Mouse (Mus musculus): ENCODE measurements at regions not wholly inside any gene's neighbourhood (a gene's known extent, or its start where the extent isn't known, plus 50 kb on each side); places are given as distances from the start of the nearest gene placed in this dataset.

DNA sequence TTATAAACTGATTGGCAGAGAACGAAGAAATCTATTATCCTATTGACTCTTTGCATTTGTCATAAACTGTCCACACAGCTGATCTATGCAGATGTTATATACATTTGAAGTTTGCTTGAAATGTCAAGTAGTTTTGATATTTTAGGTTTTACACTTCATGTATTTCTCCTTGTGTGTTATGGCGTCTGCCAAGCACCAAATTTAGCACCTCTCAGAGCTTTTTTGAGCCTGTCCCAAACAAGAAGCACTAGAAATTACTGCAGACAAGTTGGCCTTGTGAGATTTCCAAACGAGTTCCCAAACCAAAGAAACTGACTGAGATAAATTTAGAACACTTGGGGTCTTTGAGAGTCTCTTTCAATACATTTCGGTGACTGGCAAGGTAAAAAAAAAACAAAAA, 335.7 kb upstream of the Cited2 start:
- ATAC-seq (replicated peaks; ENCODE audit: low read depth, poor library complexity, severe bottlenecking) = no peak

GRCm38 (mm10) chr10:17395495-17396224, 327.4 kb upstream of the Cited2 start:
- ATAC-seq (replicated peaks; ENCODE audit: low read depth, poor library complexity, severe bottlenecking) = no peak

GRCm38 (mm10) chr10:17403899-17404298, 319.1 kb upstream of the Cited2 start:
- no peak for ATAC-seq (replicated peaks; ENCODE audit: low read depth, poor library complexity, severe bottlenecking)

DNA sequence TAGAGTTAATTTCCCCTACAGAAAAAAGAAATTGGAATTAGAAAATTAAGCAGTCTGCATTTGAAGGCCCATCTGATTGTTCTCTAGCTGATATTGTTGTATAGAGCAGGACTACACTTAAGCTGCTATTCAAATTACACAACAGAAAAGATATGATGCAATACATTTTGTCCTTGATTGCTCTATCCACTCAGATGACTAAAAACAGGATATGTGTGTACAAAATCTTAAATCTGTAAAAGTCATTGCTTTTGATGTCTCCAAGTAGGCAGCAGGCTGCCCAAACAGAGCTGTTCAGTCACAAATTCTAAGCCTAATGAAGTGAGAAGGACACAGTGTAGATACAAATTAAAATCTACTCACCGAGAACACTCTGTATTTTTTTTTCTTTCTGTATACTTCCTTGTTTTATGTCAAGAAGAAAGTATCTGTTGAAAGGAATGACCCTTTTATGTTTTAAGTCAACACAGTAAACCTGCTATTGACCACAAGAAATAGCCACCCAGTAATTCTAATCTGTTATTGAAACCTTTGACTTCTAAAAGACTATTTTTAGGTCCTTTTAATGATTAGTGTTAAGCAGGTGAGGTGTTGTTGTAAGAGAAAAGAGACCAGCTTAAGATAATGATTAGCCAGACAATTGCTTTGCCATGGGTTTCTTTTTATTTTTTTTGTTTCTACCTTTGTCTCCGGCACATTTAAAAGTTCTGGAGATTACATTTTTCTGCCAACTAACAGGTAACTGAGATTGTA, 315.0 kb upstream of the Cited2 start:
- peak; percentile 65 for ATAC-seq (replicated peaks; ENCODE audit: low read depth, poor library complexity, severe bottlenecking)

DNA sequence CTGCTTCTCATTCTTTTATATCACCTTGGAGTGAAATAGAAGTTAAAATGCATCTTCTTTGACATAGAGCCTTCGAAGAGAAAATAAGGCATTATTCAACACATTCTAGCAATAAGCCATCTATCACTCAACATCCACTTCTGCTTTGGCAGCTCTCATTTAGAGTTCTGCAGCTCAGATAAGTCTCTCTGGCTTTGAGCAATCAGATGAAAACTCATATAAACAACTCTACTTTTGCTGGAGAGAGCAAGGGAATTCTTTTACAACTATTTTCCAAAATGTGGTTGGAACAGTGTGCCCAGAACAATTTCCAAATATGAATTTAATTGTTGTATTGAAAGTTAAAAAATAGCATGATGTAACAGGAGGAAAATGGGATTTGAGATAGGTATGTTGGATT, 314.2 kb upstream of the Cited2 start:
- no peak for ATAC-seq (replicated peaks; ENCODE audit: low read depth, poor library complexity, severe bottlenecking)

DNA sequence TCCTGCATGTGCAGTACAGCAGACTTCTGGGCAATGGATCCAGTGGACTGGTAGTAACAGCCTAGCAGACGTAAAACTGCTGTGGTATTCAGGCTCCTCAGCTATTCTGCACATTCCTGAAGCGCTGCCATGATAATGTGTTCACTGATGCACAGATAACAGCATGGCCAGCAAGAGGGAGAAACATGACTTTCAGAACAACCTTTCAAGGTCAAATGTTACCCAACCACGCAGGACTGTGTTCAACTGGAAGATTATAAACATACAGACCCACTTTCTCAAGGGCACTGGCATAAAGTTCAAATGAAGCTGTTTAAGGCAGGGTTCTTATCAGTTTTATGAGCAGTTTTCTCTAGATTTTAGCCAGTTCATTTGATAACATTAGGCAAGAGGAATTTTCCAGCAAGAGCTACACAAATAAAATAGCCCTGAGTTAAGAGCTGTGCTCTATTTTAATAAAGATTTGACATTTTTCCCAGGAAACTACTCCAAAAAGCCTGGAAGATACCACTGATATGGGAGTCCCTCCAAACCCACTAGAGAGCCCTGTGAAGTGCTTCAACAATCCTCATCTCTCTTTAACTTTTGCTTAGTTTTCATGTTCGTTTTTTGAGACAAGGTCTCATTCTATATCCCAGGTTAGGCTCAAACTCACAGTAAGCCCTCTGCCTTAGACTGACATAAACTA, 311.6 kb upstream of the Cited2 start:
- ATAC-seq (replicated peaks; ENCODE audit: low read depth, poor library complexity, severe bottlenecking) = no peak

DNA sequence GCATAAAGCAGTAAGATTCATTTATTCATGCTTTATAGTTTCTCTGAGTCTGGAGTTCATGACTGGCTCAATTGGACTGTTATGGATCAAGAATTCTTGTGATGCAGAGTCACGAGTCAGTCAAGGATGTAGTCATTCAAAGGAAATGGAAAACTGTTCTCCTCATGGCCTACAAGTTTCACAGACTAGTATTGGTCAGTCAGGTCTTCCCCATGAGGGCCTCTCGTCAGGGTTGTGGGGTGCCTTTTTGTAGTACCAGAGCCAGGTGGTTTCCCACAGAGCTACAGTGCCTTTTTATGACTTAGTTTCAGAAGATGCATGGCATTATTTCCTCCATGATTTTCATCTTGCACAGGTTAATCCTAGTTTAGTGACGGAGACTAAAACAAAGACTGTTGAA, 307.9 kb upstream of the Cited2 start:
- ATAC-seq (replicated peaks; ENCODE audit: low read depth, poor library complexity, severe bottlenecking) = no peak

DNA sequence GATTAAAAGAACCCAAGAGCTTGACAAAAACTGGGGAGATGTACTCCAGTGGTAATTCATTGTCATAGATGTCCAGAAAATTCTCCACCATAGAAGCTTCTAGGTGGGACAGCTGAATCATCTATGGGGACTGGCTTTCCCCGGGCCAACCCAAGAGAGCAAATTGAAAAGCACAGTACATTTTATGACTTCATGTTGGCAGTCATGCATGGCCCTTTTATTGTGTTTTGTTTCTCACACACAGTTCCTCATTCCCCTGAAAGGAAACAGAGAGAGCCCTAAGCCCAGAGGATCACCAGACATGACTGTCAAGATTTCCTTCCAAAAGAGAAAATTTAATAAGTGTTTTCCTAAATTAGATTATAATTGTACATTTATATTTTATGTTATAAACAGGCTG, 306.9 kb upstream of the Cited2 start:
- ATAC-seq (replicated peaks; ENCODE audit: low read depth, poor library complexity, severe bottlenecking) = no peak

DNA sequence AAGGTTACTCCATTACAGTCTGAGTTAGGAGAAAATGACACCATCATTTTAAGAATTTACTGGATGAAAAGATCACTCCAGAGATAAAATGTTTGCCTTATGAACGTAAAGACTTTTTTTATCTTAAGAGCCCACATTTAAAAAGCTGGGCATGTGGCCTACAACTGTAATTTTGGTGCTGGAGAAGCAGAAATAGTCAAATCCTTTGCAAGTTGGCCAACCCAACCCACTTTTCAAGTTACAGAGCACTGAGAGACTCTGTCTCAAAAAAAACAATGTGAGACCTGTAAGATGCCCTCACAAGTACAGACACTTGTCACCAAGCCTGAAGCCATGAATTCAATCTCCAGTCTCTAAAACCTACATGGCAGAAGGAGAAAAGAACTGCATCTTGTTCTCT, 305.6 kb upstream of the Cited2 start:
- no peak for ATAC-seq (replicated peaks; ENCODE audit: low read depth, poor library complexity, severe bottlenecking)

- peak; percentile 80 for ATAC-seq (replicated peaks; ENCODE audit: low read depth, poor library complexity, severe bottlenecking)
Measured at GRCm38 (mm10) chr10:17418227-17418685, 304.8 kb upstream of the Cited2 start.

- ATAC-seq (replicated peaks; ENCODE audit: low read depth, poor library complexity, severe bottlenecking) = no peak
Measured at GRCm38 (mm10) chr10:17423584-17424278, 299.3 kb upstream of the Cited2 start.

- ATAC-seq (replicated peaks; ENCODE audit: low read depth, poor library complexity, severe bottlenecking) = no peak
Measured at GRCm38 (mm10) chr10:17426197-17426596, 296.8 kb upstream of the Cited2 start.

DNA sequence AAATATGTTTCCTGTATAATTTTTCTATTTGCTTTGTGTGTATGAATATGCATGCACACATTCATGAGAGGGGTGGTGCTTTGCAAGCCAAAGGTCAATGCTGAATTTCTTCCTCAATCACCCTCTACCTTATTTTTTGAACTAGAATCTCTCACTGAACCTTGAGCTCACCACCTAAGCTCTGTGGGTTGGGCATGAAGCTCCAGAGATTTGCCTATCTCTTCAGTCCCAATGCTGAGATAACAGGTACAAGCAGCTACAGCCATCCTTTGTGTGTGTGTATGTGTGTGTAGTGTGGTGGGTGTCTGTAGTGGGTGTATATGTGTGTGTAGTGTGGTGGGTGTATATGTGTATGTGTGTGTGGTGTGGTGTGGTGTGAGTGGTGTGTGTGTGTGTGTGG, 295.7 kb upstream of the Cited2 start:
- no peak for ATAC-seq (replicated peaks; ENCODE audit: low read depth, poor library complexity, severe bottlenecking)

DNA sequence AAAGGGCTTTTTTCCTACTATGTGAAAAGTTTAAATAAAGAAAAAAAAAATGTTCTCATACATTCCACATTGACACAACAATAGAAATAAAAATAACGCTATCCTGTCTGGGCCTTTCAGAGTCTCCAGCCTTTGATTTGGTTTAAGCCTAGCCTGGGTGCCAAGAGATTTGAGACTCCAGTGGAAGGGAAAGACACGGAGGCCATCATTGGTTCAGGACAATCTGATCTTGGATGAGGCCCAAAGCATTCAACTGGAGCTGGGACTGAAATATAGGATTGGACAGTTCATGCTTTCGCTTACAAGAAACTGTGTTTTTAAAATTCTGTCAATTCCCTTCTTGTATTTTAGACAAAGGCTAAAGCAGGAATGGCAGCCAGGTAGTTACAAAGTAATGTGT, 294.7 kb upstream of the Cited2 start:
- ATAC-seq (replicated peaks; ENCODE audit: low read depth, poor library complexity, severe bottlenecking) = no peak

DNA sequence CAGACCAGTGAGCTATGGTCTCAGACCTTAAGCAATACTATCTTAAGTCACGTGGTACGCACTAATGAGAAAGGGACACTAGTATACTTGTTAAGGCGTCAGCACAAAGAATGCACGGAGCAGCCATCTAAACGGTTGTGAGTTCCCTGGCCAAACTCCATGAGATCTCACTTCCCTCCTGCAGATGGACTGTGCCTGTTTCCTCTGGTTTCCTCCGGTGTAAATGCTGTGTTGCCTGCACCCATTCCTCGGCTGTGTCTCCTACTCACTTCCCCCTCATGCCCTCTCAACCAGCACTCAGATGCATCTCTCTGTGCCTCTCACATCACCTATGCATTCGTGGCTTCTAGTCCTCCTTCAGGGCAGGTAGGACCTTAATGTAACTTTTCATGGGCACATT, 291.9 kb upstream of the Cited2 start:
- no peak for ATAC-seq (replicated peaks; ENCODE audit: low read depth, poor library complexity, severe bottlenecking)

GRCm38 (mm10) chr10:17434098-17434497, 288.9 kb upstream of the Cited2 start:
- ATAC-seq (replicated peaks; ENCODE audit: low read depth, poor library complexity, severe bottlenecking) = no peak

GRCm38 (mm10) chr10:17450240-17450639, 272.8 kb upstream of the Cited2 start:
- ATAC-seq (replicated peaks; ENCODE audit: low read depth, poor library complexity, severe bottlenecking) = no peak

- no peak for ATAC-seq (replicated peaks; ENCODE audit: low read depth, poor library complexity, severe bottlenecking)
Measured at GRCm38 (mm10) chr10:17470880-17471279, 252.1 kb upstream of the Cited2 start.

- ATAC-seq (replicated peaks; ENCODE audit: low read depth, poor library complexity, severe bottlenecking) = no peak
Measured at GRCm38 (mm10) chr10:17472536-17472935, 250.5 kb upstream of the Cited2 start.

GRCm38 (mm10) chr10:17475976-17476375, 247.0 kb upstream of the Cited2 start:
- ATAC-seq (replicated peaks; ENCODE audit: low read depth, poor library complexity, severe bottlenecking) = no peak
